ENCODE assay signal across 23 mouse cellular contexts in genomic region chr9:90961436-90961835, GRCm38 (mm10).
"Had no signal": no experiment of that assay in that cellular context is flagged by ENCODE, and none has a peak within 500 bp of the region (broad histone marks: within the 10 kb centered on the region; RNA-seq: fewer than 3 reads in every experiment).

No protein-coding gene starts in this region.

- DNase-seq: kidney, adult 18-20 months; kidney, adult 9 months; kidney, postnatal 25 days; layer of hippocampus, postnatal 36 days; left cerebral cortex, postnatal 4 days; liver, embryonic 13.5 days; lung, adult 2 months; lung, postnatal 36 days; retina, postnatal 1 day; right cerebral cortex, postnatal 25 days; spleen, adult 18-20 months; thymus, adult 18-20 months; thymus, postnatal 36 days had no signal

- H3K9ac ChIP-seq: liver, embryonic 13.5 days; midbrain, embryonic 13.5 days; neural tube, embryonic 13.5 days had no signal

- H3K27ac ChIP-seq: kidney, postnatal 0 days; left cerebral cortex, adult 2 months; liver, embryonic 13.5 days; midbrain, embryonic 10.5 days; midbrain, embryonic 13.5 days; neural tube, embryonic 13.5 days had no signal

- ATAC-seq: intestine, embryonic 16.5 days; lung, postnatal 0 days; midbrain, embryonic 13.5 days; midbrain, embryonic 16.5 days had no signal

- H3K4me3 ChIP-seq: left cerebral cortex, adult 2 months; liver, embryonic 13.5 days; megakaryocyte, embryonic 14.5 days; midbrain, embryonic 10.5 days; midbrain, embryonic 13.5 days; myocyte; neural tube, embryonic 13.5 days had no signal

- H3K9me3 ChIP-seq: liver, embryonic 13.5 days; megakaryocyte, embryonic 14.5 days; midbrain, embryonic 10.5 days; midbrain, embryonic 13.5 days; neural tube, embryonic 13.5 days had no signal

- H3K36me3 ChIP-seq: liver, embryonic 13.5 days; midbrain, embryonic 10.5 days; midbrain, embryonic 13.5 days; neural tube, embryonic 13.5 days had no signal

- H3K4me1 ChIP-seq: liver, embryonic 13.5 days; megakaryocyte, embryonic 14.5 days; neural tube, embryonic 13.5 days had no signal

- H3K4me2 ChIP-seq: liver, embryonic 13.5 days; midbrain, embryonic 13.5 days; neural tube, embryonic 13.5 days had no signal

- H3K27me3 ChIP-seq: liver, embryonic 13.5 days; megakaryocyte, embryonic 14.5 days; midbrain, embryonic 13.5 days; neural tube, embryonic 13.5 days had no signal
